Mouse (Mus musculus) myocyte (in vitro differentiated cells): ENCODE results near the gene Pex10.

ENCODE experiments used
- CEBPB ChIP-seq: IDR thresholded peaks from 2 replicates; pipeline ENCODE4 v1.6.1; 2011; ENCODE audit warnings: mild to moderate bottlenecking, moderate library complexity; ENCODE audit not compliant: poor library complexity, insufficient read depth, severe bottlenecking
- E2F4 ChIP-seq: IDR thresholded peaks from one replicate; pipeline ENCODE4 v1.6.1; 2011; ENCODE audit warnings: mild to moderate bottlenecking, control low read depth, moderate library complexity; ENCODE audit not compliant: insufficient read depth
- MAX ChIP-seq: IDR thresholded peaks from one replicate; pipeline ENCODE4 v1.6.1; 2011; ENCODE audit warnings: low read depth, mild to moderate bottlenecking, control low read depth
- MYOD1 ChIP-seq, 3 experiments: IDR thresholded peaks; one replicate each; pipeline ENCODE4 v1.6.1; 2011; ENCODE audit warnings: control low read depth in 2 of 3, low read depth in 2 of 3, mild to moderate bottlenecking in 2 of 3, moderate library complexity in 1 of 3; ENCODE audit not compliant: insufficient read length in 2 of 3, control insufficient read depth in 1 of 3
- POLR2A ChIP-seq: IDR thresholded peaks from one replicate; pipeline ENCODE4 v1.6.1; 2011; ENCODE audit warnings: low read depth, mild to moderate bottlenecking, control low read depth, moderate library complexity; ENCODE audit not compliant: insufficient read length
- POLR2AphosphoS2 ChIP-seq: IDR thresholded peaks from one replicate; pipeline ENCODE4 v1.6.1; 2011; ENCODE audit warnings: low read depth, control low read depth; ENCODE audit not compliant: insufficient read length
- SRF ChIP-seq: IDR thresholded peaks from one replicate; pipeline ENCODE4 v1.6.1; 2011; ENCODE audit warnings: low read depth; ENCODE audit not compliant: control insufficient read depth, insufficient read length
- TCF12 ChIP-seq: IDR thresholded peaks from one replicate; pipeline ENCODE4 v1.6.1; 2011; ENCODE audit warnings: mild to moderate bottlenecking, control low read depth; ENCODE audit not compliant: poor library complexity, insufficient read depth, severe bottlenecking
- USF1 ChIP-seq: IDR thresholded peaks from one replicate; pipeline ENCODE4 v1.6.1; 2011; ENCODE audit warnings: low read depth, mild to moderate bottlenecking, control low read depth, moderate library complexity

- TF ChIP-seq POLR2A, result no peak
- TF ChIP-seq SRF, result no peak
- no peak for TF ChIP-seq CEBPB
- no peak for TF ChIP-seq MAX
- no peak for TF ChIP-seq MYOD1 (IDR thresholded peaks at IDR 0.05; ENCODE audit: control insufficient read depth in 1 of 3, insufficient read length in 2 of 3, low read depth in 2 of 3)
- no peak for TF ChIP-seq USF1
- no peak for TF ChIP-seq TCF12
- TF ChIP-seq E2F4, result no peak
- TF ChIP-seq POLR2AphosphoS2, result no peak
Observed at GRCm38 (mm10) chr4:155085206-155086107, 18.6 kb downstream of the Pex10 start.
